Mouse (Mus musculus): ENCODE data around the gene Mllt6. TPM values are rescaled to one million over a fixed set of nuclear protein-coding genes. Genes with fewer than 3 reads are reported as not detected.
A peak's percentile ranks its signal among the peaks of the same experiment; 100 is the strongest.

Gene Mllt6
- total RNA-seq (2012; rRNA removed) (15.1 and 17.2 TPM in 2 replicates), polyA plus RNA-seq (2012; ENCODE audit: insufficient read depth in 1 of 2, insufficient read length in 2 of 2, low read depth in 1 of 2, low replicate concordance in 2 of 2, missing spikeins in 1 of 2) (10 to 100 TPM in 1 of 2 experiments, not detected in 1; 17.6 TPM)

DNA sequence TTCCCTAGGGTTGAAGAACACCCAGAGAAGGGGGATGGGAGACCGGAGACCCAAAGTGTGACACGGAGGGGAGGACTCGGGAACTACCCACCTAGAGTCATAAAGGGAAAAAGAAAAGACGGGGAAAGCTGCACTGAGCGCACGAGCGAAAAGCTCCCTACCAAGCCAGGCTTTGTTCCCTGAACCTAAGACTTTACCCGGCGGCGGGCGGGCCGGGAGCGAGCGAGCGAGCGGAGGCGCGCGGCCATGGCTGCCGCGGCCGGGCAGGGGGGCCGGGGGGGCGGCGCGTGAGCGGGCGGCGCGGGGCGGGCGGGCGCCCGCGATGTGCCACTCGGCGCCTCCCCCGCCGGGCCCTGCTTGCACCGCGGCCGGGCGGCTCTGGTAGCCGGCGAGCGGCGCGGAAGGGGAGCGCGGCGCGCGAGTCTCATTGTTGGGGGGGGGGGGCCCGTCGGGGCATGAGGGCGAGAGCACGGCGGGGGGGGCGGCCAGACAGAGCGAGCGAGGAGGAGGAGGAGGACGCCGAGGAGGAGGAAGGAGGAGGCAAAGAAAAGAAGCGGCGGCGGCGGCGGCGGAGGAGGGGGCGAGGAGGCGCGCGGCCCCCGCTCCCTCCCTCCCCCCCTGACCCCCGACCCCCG is at the start of gene Mllt6:
Mllt6 (plus strand) TSS at position 522 of the 635 bp plus-strand sequence.
- Histone ChIP-seq H3K9me3 (replicated peaks; ENCODE audit: insufficient read depth, low read length) (no peaks in the 10 kb centered on the region), H3K4me1 (ENCODE audit: control insufficient read depth in 1 of 2, insufficient read depth in 2 of 2, low read length in 2 of 2) (peaks cover 8 to 22% of the 10 kb centered on the region in 2 experiments), H3K4me3 (ENCODE audit: control insufficient read depth in 1 of 2, insufficient read depth in 1 of 2, low read depth in 2 of 2, low read length in 2 of 2) (peak within 1 kb of the TSS; percentile 66 to 85), H3K36me3 (ENCODE audit: control insufficient read depth in 1 of 2, insufficient read depth in 2 of 2, low read length in 2 of 2) (peaks cover 0 to 7% of the 10 kb centered on the region in 2 experiments; a peak in 2 of 4 replicates), H3K27me3 (ENCODE audit: control insufficient read depth in 1 of 2, insufficient read depth in 2 of 2, low read length in 2 of 2) (no peaks in the 10 kb centered on the region), H3K27ac (ENCODE audit: control insufficient read depth, low read depth, low read length) (peak within 1 kb of the TSS; percentile 6; the same call in 1 of the 2 replicates), H3K9ac (ENCODE audit: control insufficient read depth, low read depth, low read length, poor library complexity, severe bottlenecking) (peak within 1 kb of the TSS; percentile 66), H3K79me2 (ENCODE audit: control insufficient read depth, insufficient read depth, low read length, poor library complexity) (peaks cover 11% of the 10 kb centered on the region)
- TF ChIP-seq POLR2AphosphoS2 (IDR thresholded peaks at IDR 0.05; ENCODE audit: low read length), result no peak
- TF ChIP-seq HCFC1 (IDR thresholded peaks at IDR 0.05; ENCODE audit: low read depth, low read length), result peak; percentile 71
- TF ChIP-seq MXI1 (IDR thresholded peaks at IDR 0.05; ENCODE audit: low read depth, low read length), result peak; percentile 12; the same call in 1 of the 2 replicates
- TF ChIP-seq ETS1 (IDR thresholded peaks at IDR 0.05; ENCODE audit: low read depth, low read length), result 0 out of 2 replicates have a peak, but pooled peaks have one; percentile 28
- no peak for TF ChIP-seq GATA1 (IDR thresholded peaks at IDR 0.05; ENCODE audit: low read depth, low read length)
- peak in 1 of 2 experiments; percentile 20; a peak in 2 of 4 replicates for TF ChIP-seq POLR2A (IDR thresholded peaks at IDR 0.05; ENCODE audit: control insufficient read depth in 1 of 2, insufficient read depth in 1 of 2, low read depth in 1 of 2, low read length in 2 of 2, poor library complexity in 1 of 2)
- peak; percentile 86 for TF ChIP-seq MAZ (IDR thresholded peaks at IDR 0.05; ENCODE audit: low read depth, low read length)
- peak; percentile 23; the same call in 1 of the 2 replicates for TF ChIP-seq NELFE (IDR thresholded peaks at IDR 0.05; ENCODE audit: low read depth, low read length)
- TF ChIP-seq CHD1 (IDR thresholded peaks at IDR 0.05; ENCODE audit: low read depth, low read length), result 0 out of 2 replicates have a peak, but pooled peaks have one; percentile 32
- no peak for TF ChIP-seq MAFK (IDR thresholded peaks at IDR 0.05; ENCODE audit: borderline replicate concordance, low read depth, low read length)
- TF ChIP-seq USF1 (IDR thresholded peaks at IDR 0.05; ENCODE audit: low read depth, low read length), result no peak
- no peak for TF ChIP-seq EP300 (IDR thresholded peaks at IDR 0.05; ENCODE audit: low read depth in 1 of 2, low read length in 2 of 2)
- TF ChIP-seq ELF1 (IDR thresholded peaks at IDR 0.05; ENCODE audit: low read depth, low read length), result 0 out of 2 replicates have a peak, but pooled peaks have one; percentile 39
- peak; percentile 92 for TF ChIP-seq SIN3A (IDR thresholded peaks at IDR 0.05; ENCODE audit: low read length)
- DNase-seq (ENCODE audit: low read depth, low spot score), result peak; percentile 86

DNA sequence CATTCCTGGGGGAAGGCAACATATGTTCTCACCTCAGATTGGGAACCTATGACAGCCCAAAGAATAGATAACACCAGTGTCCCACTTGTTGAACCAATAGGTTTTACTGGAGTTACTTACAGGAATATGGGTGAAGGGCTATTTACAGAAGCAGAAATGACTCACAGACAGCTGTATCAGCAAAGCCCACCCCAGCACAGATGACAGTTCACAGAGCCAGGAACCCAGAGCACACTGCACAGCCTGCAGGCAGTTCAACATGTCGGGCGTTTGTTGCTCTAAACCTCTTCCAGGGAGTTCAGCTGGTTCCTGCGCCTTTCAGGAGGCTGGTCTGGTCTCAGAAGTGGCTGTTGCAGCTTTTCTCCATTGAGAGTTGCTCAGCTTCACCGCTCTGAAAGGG is 47.9 kb upstream of the Mllt6 start:
- Histone ChIP-seq H3K9ac (ENCODE audit: control insufficient read depth, low read depth, low read length, poor library complexity, severe bottlenecking) (no peak overlapping the region), H3K4me3 (ENCODE audit: control insufficient read depth in 1 of 2, insufficient read depth in 1 of 2, low read depth in 2 of 2, low read length in 2 of 2) (no peak overlapping the region), H3K9me3 (replicated peaks; ENCODE audit: insufficient read depth, low read length) (no peaks in the 10 kb centered on the region), H3K27ac (ENCODE audit: control insufficient read depth, low read depth, low read length) (no peak overlapping the region), H3K4me1 (ENCODE audit: control insufficient read depth in 1 of 2, insufficient read depth in 2 of 2, low read length in 2 of 2) (peaks cover 0 to 6% of the 10 kb centered on the region in 2 experiments; a peak in 2 of 4 replicates), H3K79me2 (ENCODE audit: control insufficient read depth, insufficient read depth, low read length, poor library complexity) (no peaks in the 10 kb centered on the region), H3K36me3 (ENCODE audit: control insufficient read depth in 1 of 2, insufficient read depth in 2 of 2, low read length in 2 of 2) (peaks cover 0 to 3% of the 10 kb centered on the region in 2 experiments; a peak in 1 of 4 replicates), H3K27me3 (ENCODE audit: control insufficient read depth in 1 of 2, insufficient read depth in 2 of 2, low read length in 2 of 2) (peaks cover 18% of the 10 kb centered on the region in 2 experiments)
- TF ChIP-seq MEF2A (IDR thresholded peaks at IDR 0.05; ENCODE audit: extremely low read depth, insufficient replicate concordance, low read depth, low read length, poor library complexity, severe bottlenecking), result no peak
- no peak for TF ChIP-seq ETS1 (IDR thresholded peaks at IDR 0.05; ENCODE audit: low read depth, low read length)
- DNase-seq (ENCODE audit: low read depth, low spot score), result no peak

All from MEL (cell line).